Mouse (Mus musculus) naive thymus-derived CD4-positive, alpha-beta T cell, adult 2 months (primary cell): ENCODE measurements at regions not wholly inside any gene's neighbourhood (a gene's known extent, or its start where the extent isn't known, plus 50 kb on each side); places are given as distances from the start of the nearest gene placed in this dataset.

Source experiments
- DNase-seq: peaks from one replicate; pipeline ENCODE4 v3.0.0-alpha.2; 2011; ENCODE audit warnings: low read depth

- DNase-seq: no peak
Measured at GRCm38 (mm10) chr11:117413133-117413532, 71.0 kb upstream of the Gm11733 start.

- no peak for DNase-seq
Measured at GRCm38 (mm10) chr11:117413942-117414705, 70.0 kb upstream of the Gm11733 start.

GRCm38 (mm10) chr11:117414871-117415323 lies 69.3 kb upstream of the Gm11733 start:
- DNase-seq: peak; percentile 47

- no peak for DNase-seq
Measured at GRCm38 (mm10) chr11:117415466-117415865, 68.7 kb upstream of the Gm11733 start.

GRCm38 (mm10) chr11:117415955-117416354 lies 68.2 kb upstream of the Gm11733 start:
- DNase-seq: no peak

- DNase-seq: no peak
Measured at GRCm38 (mm10) chr11:117416984-117417670, 67.0 kb upstream of the Gm11733 start.

GRCm38 (mm10) chr11:117417959-117418574 lies 66.1 kb upstream of the Gm11733 start:
- no peak for DNase-seq

GRCm38 (mm10) chr11:117418939-117419338 lies 65.2 kb upstream of the Gm11733 start:
- DNase-seq: no peak

- no peak for DNase-seq
Measured at GRCm38 (mm10) chr11:117419351-117419969, 64.7 kb upstream of the Gm11733 start.

- no peak for DNase-seq
Measured at GRCm38 (mm10) chr11:117422713-117423112, 61.5 kb upstream of the Gm11733 start.

GRCm38 (mm10) chr11:117423422-117423821 lies 60.7 kb upstream of the Gm11733 start:
- no peak for DNase-seq

GRCm38 (mm10) chr11:117425466-117425865 lies 58.7 kb upstream of the Gm11733 start:
- DNase-seq: no peak

GRCm38 (mm10) chr11:117425927-117426326 lies 58.2 kb upstream of the Gm11733 start:
- no peak for DNase-seq

- no peak for DNase-seq
Measured at GRCm38 (mm10) chr11:117426651-117427050, 57.5 kb upstream of the Gm11733 start.

- DNase-seq: no peak
Measured at GRCm38 (mm10) chr11:117427808-117428510, 56.2 kb upstream of the Gm11733 start.

GRCm38 (mm10) chr11:117429326-117429752 lies 54.8 kb upstream of the Gm11733 start:
- DNase-seq: no peak

- no peak for DNase-seq
Measured at GRCm38 (mm10) chr11:117429894-117430293, 54.3 kb upstream of the Gm11733 start.

GRCm38 (mm10) chr11:117434056-117434455 lies 50.1 kb upstream of the Gm11733 start:
- DNase-seq: peak; percentile 22
